Mouse (Mus musculus) ES-Bruce4 (cell line): ENCODE data around the gene Urb2.

Experiments
- CTCF ChIP-seq: IDR thresholded peaks from one replicate; pipeline ENCODE4 v1.8.1; 2011; ENCODE audit warnings: low read depth, low read length
- POLR2A ChIP-seq: IDR thresholded peaks from one replicate; pipeline ENCODE4 v1.8.1; 2011; ENCODE audit warnings: low read length; ENCODE audit not compliant: insufficient read depth

GRCm38 (mm10) chr8:123980239-123980638, 41.1 kb upstream of the Urb2 start:
- TF ChIP-seq CTCF = no peak
- no peak for TF ChIP-seq POLR2A
